Mouse (Mus musculus): ENCODE results near the gene Olfr632. TPM values are rescaled to one million over a fixed set of nuclear protein-coding genes. Genes with fewer than 3 reads are reported as not detected.

Gene Olfr632
- total and polyA plus RNA-seq, 3 experiments, result not detected

GRCm38 (mm10) chr7:103912969-103913511 is 21.1 kb upstream of the Olfr632 start:
- Histone ChIP-seq H3K36me3 (replicated peaks in 1 of 2; ENCODE audit: control insufficient read depth in 1 of 2, insufficient read depth in 1 of 2, low read length in 1 of 2) (no peaks in the 10 kb centered on the region), H3K9ac (ENCODE audit: insufficient read depth, low read depth) (no peak overlapping the region), H3K4me3 (replicated peaks in 1 of 3; ENCODE audit: low read depth in 2 of 3, low read length in 2 of 3, poor library complexity in 1 of 3) (no peak overlapping the region), H3K79me2 (replicated peaks; ENCODE audit: control insufficient read depth, extremely low read depth, insufficient read depth, poor library complexity, severe bottlenecking) (no peaks in the 10 kb centered on the region), H3K4me2 (ENCODE audit: insufficient read depth, low read depth, poor library complexity, severe bottlenecking) (peak overlapping the region; percentile 31; the same call in 1 of the 2 replicates), H3K4me1 (ENCODE audit: control insufficient read depth in 1 of 2, insufficient read depth in 2 of 2) (no peaks in the 10 kb centered on the region), H3K27me3 (replicated peaks) (peaks cover 2% of the 10 kb centered on the region), H3K27ac (ENCODE audit: insufficient read depth, low read depth) (no peak overlapping the region), H3K9me3 (replicated peaks; ENCODE audit: low read length) (no peaks in the 10 kb centered on the region)
- TF ChIP-seq MAX (IDR thresholded peaks at IDR 0.05; ENCODE audit: low read length) (peak; percentile 75), RCOR1 (conservative IDR thresholded peaks at IDR 0.05; ENCODE audit: low read depth, low read length) (no peak), ZC3H11A (IDR thresholded peaks at IDR 0.05; ENCODE audit: low read depth, low read length) (peak; percentile 15; the same call in 1 of the 2 replicates), RAD21 (IDR thresholded peaks at IDR 0.05; ENCODE audit: low read depth, low read length) (peak; percentile 72), SMC3 (IDR thresholded peaks at IDR 0.05; ENCODE audit: low read depth, low read length) (peak; percentile 79), JUND (conservative IDR thresholded peaks at IDR 0.05; ENCODE audit: low read depth, low read length) (no peak), MYC (IDR thresholded peaks at IDR 0.05; ENCODE audit: low read depth, low read length) (peak; percentile 66; the same call in 1 of the 2 replicates), CHD2 (IDR thresholded peaks at IDR 0.05; ENCODE audit: low read length) (no peak), SIN3A (IDR thresholded peaks at IDR 0.05; ENCODE audit: low read length) (no peak), HCFC1 (IDR thresholded peaks at IDR 0.05; ENCODE audit: low read depth, low read length) (no peak), CTCF (conservative IDR thresholded peaks at IDR 0.05 in 1 of 2, IDR thresholded peaks at IDR 0.05 in 1 of 2; ENCODE audit: low read depth in 2 of 2, low read length in 2 of 2) (peak; percentile 78 to 88), NRF1 (IDR thresholded peaks at IDR 0.05; ENCODE audit: low read depth, low read length) (no peak)
- dilution Hi-C loops (cut with MboI; ENCODE audit: extremely low pct_ligation_motif_present, extremely low pct_unique_long_range_greater_than_20kb, low sequenced_read_pairs), result no loop called here
- in situ Hi-C loops (cut with MboI; ENCODE audit: low pct_ligation_motif_present, low pct_unique_long_range_greater_than_20kb, low sequenced_read_pairs), result no loop called here
- DNase-seq (ENCODE audit: extremely low read depth), result peak; percentile 58

GRCm38 (mm10) chr7:103915338-103915737 is 18.8 kb upstream of the Olfr632 start:
- in situ Hi-C loops (cut with MboI; ENCODE audit: low pct_ligation_motif_present, low pct_unique_long_range_greater_than_20kb, low sequenced_read_pairs) (no loop called here), dilution Hi-C loops (cut with MboI; ENCODE audit: extremely low pct_ligation_motif_present, extremely low pct_unique_long_range_greater_than_20kb, low sequenced_read_pairs) (no loop called here)
- Histone ChIP-seq H3K36me3 (replicated peaks in 1 of 2; ENCODE audit: control insufficient read depth in 1 of 2, insufficient read depth in 1 of 2, low read length in 1 of 2) (no peaks in the 10 kb centered on the region), H3K27me3 (replicated peaks) (peaks cover 2% of the 10 kb centered on the region), H3K27ac (ENCODE audit: insufficient read depth, low read depth) (no peak overlapping the region), H3K4me3 (replicated peaks in 1 of 3; ENCODE audit: low read depth in 2 of 3, low read length in 2 of 3, poor library complexity in 1 of 3) (no peak overlapping the region), H3K4me2 (ENCODE audit: insufficient read depth, low read depth, poor library complexity, severe bottlenecking) (no peak overlapping the region), H3K9ac (ENCODE audit: insufficient read depth, low read depth) (no peak overlapping the region), H3K79me2 (replicated peaks; ENCODE audit: control insufficient read depth, extremely low read depth, insufficient read depth, poor library complexity, severe bottlenecking) (no peaks in the 10 kb centered on the region), H3K4me1 (ENCODE audit: control insufficient read depth in 1 of 2, insufficient read depth in 2 of 2) (no peaks in the 10 kb centered on the region), H3K9me3 (replicated peaks; ENCODE audit: low read length) (no peaks in the 10 kb centered on the region)
- DNase-seq (ENCODE audit: extremely low read depth), result no peak
- TF ChIP-seq ZMIZ1 (IDR thresholded peaks at IDR 0.05; ENCODE audit: low read depth, low read length) (no peak), MEF2A (IDR thresholded peaks at IDR 0.05; ENCODE audit: borderline replicate concordance, low read depth, low read length) (no peak), RCOR1 (conservative IDR thresholded peaks at IDR 0.05; ENCODE audit: low read depth, low read length) (no peak), EP300 (IDR thresholded peaks at IDR 0.05; ENCODE audit: low read length) (no peak), KAT2A (IDR thresholded peaks at IDR 0.05; ENCODE audit: insufficient replicate concordance, low read length) (no peak), PAX5 (IDR thresholded peaks at IDR 0.05; ENCODE audit: low read length) (no peak), RAD21 (IDR thresholded peaks at IDR 0.05; ENCODE audit: low read depth, low read length) (no peak), MAFK (IDR thresholded peaks at IDR 0.05; ENCODE audit: insufficient replicate concordance, low read length) (no peak), IRF4 (IDR thresholded peaks at IDR 0.05; ENCODE audit: low read depth, low read length) (no peak), ZC3H11A (IDR thresholded peaks at IDR 0.05; ENCODE audit: low read depth, low read length) (no peak), TBP (conservative IDR thresholded peaks at IDR 0.05; ENCODE audit: low read depth, low read length) (no peak)
